Mouse (Mus musculus) kidney, adult 2 months (tissue): ENCODE measurements at regions not wholly inside any gene's neighbourhood (a gene's known extent, or its start where the extent isn't known, plus 50 kb on each side); places are given as distances from the start of the nearest gene placed in this dataset.

Experiments
- DNase-seq: peaks from one replicate; pipeline ENCODE4 v3.0.0; 2021
- H3K27ac ChIP-seq: fragments of 200-500 bp; 2 replicates; pipeline ENCODE4 v1.5.1; 2012; ENCODE audit warnings: low read depth, low read length, control low read depth, inconsistent platforms; ENCODE audit not compliant: insufficient read depth
- H3K27me3 ChIP-seq: fragments of 200-500 bp; replicated peaks from 2 replicates; pipeline ENCODE4 v1.6.1; 2012; ENCODE audit warnings: mild to moderate bottlenecking, moderate library complexity, low read length, inconsistent platforms; ENCODE audit not compliant: control insufficient read depth, insufficient read depth
- H3K36me3 ChIP-seq: fragments of 200-500 bp; 2 replicates; pipeline ENCODE4 v1.6.1; 2012; ENCODE audit warnings: mild to moderate bottlenecking, moderate library complexity, low read length, inconsistent platforms; ENCODE audit not compliant: control insufficient read depth, insufficient read depth
- H3K4me1 ChIP-seq: fragments of 200-500 bp; 2 replicates; pipeline ENCODE4 v1.6.1; 2011; ENCODE audit warnings: low read length; ENCODE audit not compliant: control insufficient read depth, insufficient read depth
- H3K4me3 ChIP-seq: fragments of 200-500 bp; 2 replicates; pipeline ENCODE4 v1.5.1; 2011; ENCODE audit warnings: mild to moderate bottlenecking, low read depth, low read length, control low read depth; ENCODE audit not compliant: insufficient read depth
- CTCF ChIP-seq: fragments of 200-500 bp; conservative IDR thresholded peaks from 2 replicates; pipeline ENCODE4 v1.5.1; 2011; ENCODE audit warnings: low read depth, mild to moderate bottlenecking, control low read depth, low read length, moderate library complexity, mixed read lengths; ENCODE audit not compliant: insufficient read depth, insufficient read length
- POLR2A ChIP-seq: fragments of 200-500 bp; IDR thresholded peaks from one replicate; pipeline ENCODE4 v1.6.1; 2011; ENCODE audit warnings: low read depth, low read length, control low read depth
- WGBS: fragments of 180-500 bp; shearing (Covaris S2); methylation state at CpG from one replicate; pipeline ENCODE4 v1.1.7; 2018; 5-methylcytosine and 5-hydroxymethylcytosine counted together

GRCm38 (mm10) chr5:15773839-15774238, 59.8 kb upstream of the Speer4c start:
- WGBS, result 40% methylated on average over 3 of the region's 3 CpGs
- no peak for TF ChIP-seq POLR2A
- no peak for TF ChIP-seq CTCF
- Histone ChIP-seq H3K27me3 (no peaks in the 10 kb centered on the region), H3K27ac (no peak overlapping the region), H3K4me3 (no peak overlapping the region), H3K36me3 (no peaks in the 10 kb centered on the region), H3K4me1 (no peaks in the 10 kb centered on the region)
- no peak for DNase-seq

GRCm38 (mm10) chr5:15774567-15774966, 60.5 kb upstream of the Speer4c start:
- DNase-seq, result no peak
- Histone ChIP-seq H3K27me3 (no peaks in the 10 kb centered on the region), H3K27ac (no peak overlapping the region), H3K4me1 (no peaks in the 10 kb centered on the region), H3K36me3 (no peaks in the 10 kb centered on the region), H3K4me3 (no peak overlapping the region)
- no peak for TF ChIP-seq CTCF
- TF ChIP-seq POLR2A, result no peak
- WGBS, result 52% methylated on average over 3 of the region's 3 CpGs

- Histone ChIP-seq H3K27ac (no peak overlapping the region), H3K4me1 (no peaks in the 10 kb centered on the region), H3K4me3 (no peak overlapping the region), H3K36me3 (no peaks in the 10 kb centered on the region), H3K27me3 (no peaks in the 10 kb centered on the region)
- TF ChIP-seq POLR2A, result no peak
- no peak for TF ChIP-seq CTCF
- no peak for DNase-seq
- WGBS, result 80% methylated on average over 3 of the region's 3 CpGs
These were observed 62.0 kb upstream of the Speer4c start for GRCm38 (mm10) chr5:15776106-15776505.

- TF ChIP-seq CTCF (no peak), POLR2A (no peak)
- no peaks in the 10 kb centered on the region for H3K36me3 ChIP-seq
- no peaks in the 10 kb centered on the region for H3K4me1 ChIP-seq
- no peaks in the 10 kb centered on the region for H3K27me3 ChIP-seq
- 80% methylated on average over 5 of the region's 5 CpGs for WGBS
- no peak for DNase-seq
- H3K27ac ChIP-seq, result no peak overlapping the region
- H3K4me3 ChIP-seq, result no peak overlapping the region
These were observed 89.5 kb upstream of the Speer4c start for GRCm38 (mm10) chr5:15803583-15803982.

GRCm38 (mm10) chr5:15816864-15817263, 102.8 kb upstream of the Speer4c start:
- no peak for DNase-seq
- Histone ChIP-seq H3K27ac (no peak overlapping the region), H3K36me3 (no peaks in the 10 kb centered on the region), H3K4me3 (no peak overlapping the region), H3K27me3 (no peaks in the 10 kb centered on the region), H3K4me1 (no peaks in the 10 kb centered on the region)
- 80% methylated on average over 3 of the region's 3 CpGs for WGBS
- TF ChIP-seq CTCF (no peak), POLR2A (no peak)

- no peaks in the 10 kb centered on the region for H3K27me3 ChIP-seq
- H3K4me3 ChIP-seq, result no peak overlapping the region
- DNase-seq, result no peak
- no peaks in the 10 kb centered on the region for H3K4me1 ChIP-seq
- H3K36me3 ChIP-seq, result no peaks in the 10 kb centered on the region
- WGBS, result 26% methylated on average over 3 of the region's 3 CpGs
- TF ChIP-seq POLR2A (no peak), CTCF (no peak)
- no peak overlapping the region for H3K27ac ChIP-seq
These were observed 103.3 kb upstream of the Speer4c start for GRCm38 (mm10) chr5:15817366-15817765.

GRCm38 (mm10) chr5:15822989-15823388, 108.9 kb upstream of the Speer4c start:
- no peaks in the 10 kb centered on the region for H3K27me3 ChIP-seq
- no peak for DNase-seq
- 82% methylated on average over 3 of the region's 3 CpGs for WGBS
- no peaks in the 10 kb centered on the region for H3K36me3 ChIP-seq
- H3K4me1 ChIP-seq, result no peaks in the 10 kb centered on the region
- H3K4me3 ChIP-seq, result no peak overlapping the region
- no peak overlapping the region for H3K27ac ChIP-seq
- TF ChIP-seq POLR2A (no peak), CTCF (no peak)

- no peaks in the 10 kb centered on the region for H3K36me3 ChIP-seq
- H3K27me3 ChIP-seq, result no peaks in the 10 kb centered on the region
- no peak for TF ChIP-seq CTCF
- TF ChIP-seq POLR2A, result no peak
- no peaks in the 10 kb centered on the region for H3K4me1 ChIP-seq
- no peak overlapping the region for H3K4me3 ChIP-seq
- no peak overlapping the region for H3K27ac ChIP-seq
- DNase-seq, result no peak
- WGBS, result 76% methylated on average over 1 of the region's 1 CpGs
These were observed 103.0 kb upstream of the Cacna2d1 start for GRCm38 (mm10) chr5:15831527-15831926.
